Mouse (Mus musculus): ENCODE data around the gene 1700034J05Rik. TPM values are rescaled to one million over a fixed set of nuclear protein-coding genes. Genes with fewer than 3 reads are reported as not detected.

1700034J05Rik gene
- not detected in 2 replicates for total RNA-seq (2014; fragmentation: Nextera tagmentation)
- total RNA-seq (2017): not detected in 2 replicates

GRCm38 (mm10) chr6:146954258-146954657 lies at the start of gene 1700034J05Rik:
TSS of gene 1700034J05Rik (minus strand) at chr6:146954422.
- ATAC-seq (replicated peaks; ENCODE audit: low FRiP score, low TSS enrichment, poor library complexity, severe bottlenecking): no peak

- ATAC-seq (replicated peaks; ENCODE audit: low FRiP score, low TSS enrichment, poor library complexity, severe bottlenecking): no peak
Observed at GRCm38 (mm10) chr6:146999755-147000154, 45.5 kb upstream of the 1700034J05Rik start.

- ATAC-seq (replicated peaks; ENCODE audit: low FRiP score, low TSS enrichment, poor library complexity, severe bottlenecking): no peak
Observed at GRCm38 (mm10) chr6:146999302-146999701, 45.1 kb upstream of the 1700034J05Rik start.

GRCm38 (mm10) chr6:146998710-146999109 lies 44.5 kb upstream of the 1700034J05Rik start:
- ATAC-seq (replicated peaks; ENCODE audit: low FRiP score, low TSS enrichment, poor library complexity, severe bottlenecking): no peak

GRCm38 (mm10) chr6:146997006-146997405 lies 42.8 kb upstream of the 1700034J05Rik start:
- no peak for ATAC-seq (replicated peaks; ENCODE audit: low FRiP score, low TSS enrichment, poor library complexity, severe bottlenecking)

- no peak for ATAC-seq (replicated peaks; ENCODE audit: low FRiP score, low TSS enrichment, poor library complexity, severe bottlenecking)
Observed at GRCm38 (mm10) chr6:146995878-146996277, 41.7 kb upstream of the 1700034J05Rik start.

- ATAC-seq (replicated peaks; ENCODE audit: low FRiP score, low TSS enrichment, poor library complexity, severe bottlenecking): no peak
Observed at GRCm38 (mm10) chr6:146995391-146995790, 41.2 kb upstream of the 1700034J05Rik start.

- ATAC-seq (replicated peaks; ENCODE audit: low FRiP score, low TSS enrichment, poor library complexity, severe bottlenecking): peak; percentile 59
Observed at GRCm38 (mm10) chr6:146994236-146994635, 40.0 kb upstream of the 1700034J05Rik start.

GRCm38 (mm10) chr6:146984569-146984968 lies 30.3 kb upstream of the 1700034J05Rik start:
- no peak for ATAC-seq (replicated peaks; ENCODE audit: low FRiP score, low TSS enrichment, poor library complexity, severe bottlenecking)

GRCm38 (mm10) chr6:146981249-146981835 lies 27.1 kb upstream of the 1700034J05Rik start:
- ATAC-seq (replicated peaks; ENCODE audit: low FRiP score, low TSS enrichment, poor library complexity, severe bottlenecking): no peak

GRCm38 (mm10) chr6:146979953-146980352 lies 25.7 kb upstream of the 1700034J05Rik start:
- no peak for ATAC-seq (replicated peaks; ENCODE audit: low FRiP score, low TSS enrichment, poor library complexity, severe bottlenecking)

- no peak for ATAC-seq (replicated peaks; ENCODE audit: low FRiP score, low TSS enrichment, poor library complexity, severe bottlenecking)
Observed at GRCm38 (mm10) chr6:146979115-146979744, 25.0 kb upstream of the 1700034J05Rik start.

- no peak for ATAC-seq (replicated peaks; ENCODE audit: low FRiP score, low TSS enrichment, poor library complexity, severe bottlenecking)
Observed at GRCm38 (mm10) chr6:146978691-146979114, 24.5 kb upstream of the 1700034J05Rik start.

GRCm38 (mm10) chr6:146976446-146976845 lies 22.2 kb upstream of the 1700034J05Rik start:
- ATAC-seq (replicated peaks; ENCODE audit: low FRiP score, low TSS enrichment, poor library complexity, severe bottlenecking): no peak

- no peak for ATAC-seq (replicated peaks; ENCODE audit: low FRiP score, low TSS enrichment, poor library complexity, severe bottlenecking)
Observed at GRCm38 (mm10) chr6:146973830-146974229, 19.6 kb upstream of the 1700034J05Rik start.

GRCm38 (mm10) chr6:146973406-146973805 lies 19.2 kb upstream of the 1700034J05Rik start:
- no peak for ATAC-seq (replicated peaks; ENCODE audit: low FRiP score, low TSS enrichment, poor library complexity, severe bottlenecking)

- ATAC-seq (replicated peaks; ENCODE audit: low FRiP score, low TSS enrichment, poor library complexity, severe bottlenecking): no peak
Observed at GRCm38 (mm10) chr6:146972740-146973139, 18.5 kb upstream of the 1700034J05Rik start.

GRCm38 (mm10) chr6:146972009-146972408 lies 17.8 kb upstream of the 1700034J05Rik start:
- no peak for ATAC-seq (replicated peaks; ENCODE audit: low FRiP score, low TSS enrichment, poor library complexity, severe bottlenecking)

GRCm38 (mm10) chr6:146971366-146971765 lies 17.1 kb upstream of the 1700034J05Rik start:
- no peak for ATAC-seq (replicated peaks; ENCODE audit: low FRiP score, low TSS enrichment, poor library complexity, severe bottlenecking)

GRCm38 (mm10) chr6:146970811-146971210 lies 16.6 kb upstream of the 1700034J05Rik start:
- no peak for ATAC-seq (replicated peaks; ENCODE audit: low FRiP score, low TSS enrichment, poor library complexity, severe bottlenecking)

- ATAC-seq (replicated peaks; ENCODE audit: low FRiP score, low TSS enrichment, poor library complexity, severe bottlenecking): no peak
Observed at GRCm38 (mm10) chr6:146967836-146968235, 13.6 kb upstream of the 1700034J05Rik start.

Measured in megakaryocyte-erythroid progenitor cell, adult 5-6 weeks (primary cell).